Mouse (Mus musculus) neural tube, embryonic 14.5 days (tissue): ENCODE measurements around the gene Nr3c2. TPM values are rescaled to one million over a fixed set of nuclear protein-coding genes. Genes with fewer than 3 reads are reported as not detected.
A peak's percentile ranks its signal among the peaks of the same experiment; 100 is the strongest.

Experiments used
- ATAC-seq: fragments of 200-750 bp; cut with Nextera tagmentation; 2 replicates; pipeline ENCODE4 v1.8.0; 2017; ENCODE audit warnings: low read depth, mild to moderate bottlenecking, moderate TSS enrichment, moderate library complexity
- H3K27ac ChIP-seq: fragments of 300-500 bp; sonication (generic); 2 replicates; pipeline ENCODE4 v1.5.1; 2014; ENCODE audit warnings: low read depth, mild to moderate bottlenecking, control low read depth, low read length, moderate library complexity, mixed read lengths
- H3K27me3 ChIP-seq: fragments of 300-500 bp; sonication (generic); 2 replicates; pipeline ENCODE4 v1.6.1; 2014; ENCODE audit warnings: low read length; ENCODE audit not compliant: control insufficient read depth, insufficient read depth
- H3K36me3 ChIP-seq: fragments of 300-500 bp; sonication (generic); 2 replicates; pipeline ENCODE4 v1.6.1; 2014; ENCODE audit warnings: low read length, mixed read lengths; ENCODE audit not compliant: control insufficient read depth, insufficient read depth
- H3K4me1 ChIP-seq: fragments of 300-500 bp; sonication (generic); 2 replicates; pipeline ENCODE4 v1.6.1; 2014; ENCODE audit warnings: low read length; ENCODE audit not compliant: control insufficient read depth, insufficient read depth
- H3K4me2 ChIP-seq: fragments of 300-500 bp; sonication (generic); 2 replicates; pipeline ENCODE4 v1.6.1; 2014; ENCODE audit warnings: mild to moderate bottlenecking, low read depth, low read length, control low read depth
- H3K4me3 ChIP-seq: fragments of 300-500 bp; sonication (generic); 2 replicates; pipeline ENCODE4 v1.5.1; 2014; ENCODE audit warnings: low read depth, low read length, control low read depth, mixed read lengths
- H3K9ac ChIP-seq: fragments of 300-500 bp; sonication (generic); replicated peaks from 2 replicates; pipeline ENCODE4 v1.6.1; 2014; ENCODE audit warnings: low read depth, mild to moderate bottlenecking, control low read depth, low read length, mixed read lengths
- H3K9me3 ChIP-seq: fragments of 300-500 bp; sonication (generic); 2 replicates; pipeline ENCODE4 v1.6.1; 2016; ENCODE audit warnings: low read length; ENCODE audit not compliant: control insufficient read depth
- WGBS: fragments of 180-500 bp; shearing (Covaris S2); extraction: QIAGEN DNeasy Blood & Tissue Kit; methylation state at CpG from one replicate; pipeline ENCODE4 v1.1.7; 2014; 5-methylcytosine and 5-hydroxymethylcytosine counted together
- polyA plus RNA-seq: library from polyadenylated mRNA; unstranded; fragments of >200 nt; fragmentation: Nextera tagmentation; extraction: Ambion mirVana; gene quantifications from 2 replicates; pipeline ENCODE4 v1.2.1, GENCODE M21; 2014

Nr3c2 gene
- polyA plus RNA-seq, 1 experiment from 2014 or later = 7.7 TPM

GRCm38 (mm10) chr8:76901430-76902204 lies 2.4 kb downstream of the Nr3c2 start:
- ATAC-seq = peak; percentile 95
- 0% methylated on average over 41 of the region's 41 CpGs for WGBS
- H3K27me3 ChIP-seq = peaks cover 17% of the 10 kb centered on the region; the same call in 1 of the 2 replicates

GRCm38 (mm10) chr8:76902205-76903078 lies 3.2 kb downstream of the Nr3c2 start:
- H3K4me1 ChIP-seq = peaks cover 9% of the 10 kb centered on the region; the same call in 1 of the 2 replicates
- H3K27ac ChIP-seq = no peak overlapping the region
- peak overlapping the region; percentile 100 for H3K4me2 ChIP-seq
- H3K9ac ChIP-seq = peak overlapping the region; percentile 39; the same call in 1 of the 2 replicates
- no peaks in the 10 kb centered on the region for H3K36me3 ChIP-seq
- ATAC-seq = peak; percentile 60
- peaks cover 17% of the 10 kb centered on the region; the same call in 1 of the 2 replicates for H3K27me3 ChIP-seq
- WGBS = under 1% methylated on average over 35 of the region's 35 CpGs
- peak overlapping the region; percentile 67 for H3K4me3 ChIP-seq
- no peaks in the 10 kb centered on the region for H3K9me3 ChIP-seq

More at GRCm38 (mm10) chr8:76901430-76902204, 2.4 kb downstream of the Nr3c2 start:
- Histone ChIP-seq H3K27ac (no peak overlapping the region), H3K9me3 (no peaks in the 10 kb centered on the region), H3K4me3 (peak overlapping the region; percentile 67), H3K9ac (peak overlapping the region; percentile 44), H3K4me2 (peak overlapping the region; percentile 100), H3K36me3 (no peaks in the 10 kb centered on the region), H3K4me1 (peaks cover 9% of the 10 kb centered on the region; the same call in 1 of the 2 replicates)

GRCm38 (mm10) chr8:76911206-76911605 lies 12.0 kb downstream of the Nr3c2 start:
- ATAC-seq = no peak
- Histone ChIP-seq H3K27ac (no peak overlapping the region), H3K4me1 (no peaks in the 10 kb centered on the region), H3K9ac (no peak overlapping the region), H3K4me3 (no peak overlapping the region), H3K4me2 (no peak overlapping the region), H3K9me3 (no peaks in the 10 kb centered on the region), H3K36me3 (no peaks in the 10 kb centered on the region), H3K27me3 (no peaks in the 10 kb centered on the region)

- Histone ChIP-seq H3K36me3 (no peaks in the 10 kb centered on the region), H3K27ac (no peak overlapping the region), H3K4me2 (no peak overlapping the region), H3K4me3 (no peak overlapping the region), H3K27me3 (no peaks in the 10 kb centered on the region), H3K4me1 (no peaks in the 10 kb centered on the region), H3K9ac (no peak overlapping the region), H3K9me3 (no peaks in the 10 kb centered on the region)
- ATAC-seq = no peak
- WGBS = 84% methylated on average over 3 of the region's 3 CpGs
Measured at GRCm38 (mm10) chr8:76912678-76913077, 13.4 kb downstream of the Nr3c2 start.

GRCm38 (mm10) chr8:76913207-76913606 lies 14.0 kb downstream of the Nr3c2 start:
- Histone ChIP-seq H3K4me1 (no peaks in the 10 kb centered on the region), H3K9ac (no peak overlapping the region), H3K36me3 (no peaks in the 10 kb centered on the region), H3K9me3 (no peaks in the 10 kb centered on the region), H3K27ac (no peak overlapping the region), H3K27me3 (no peaks in the 10 kb centered on the region), H3K4me3 (no peak overlapping the region), H3K4me2 (no peak overlapping the region)
- WGBS = 87% methylated on average over 4 of the region's 4 CpGs
- ATAC-seq = no peak

- H3K4me2 ChIP-seq = no peak overlapping the region
- H3K4me3 ChIP-seq = no peak overlapping the region
- no peak for ATAC-seq
- no peaks in the 10 kb centered on the region for H3K4me1 ChIP-seq
- no peaks in the 10 kb centered on the region for H3K36me3 ChIP-seq
- H3K9ac ChIP-seq = no peak overlapping the region
- H3K9me3 ChIP-seq = no peaks in the 10 kb centered on the region
- no peak overlapping the region for H3K27ac ChIP-seq
- WGBS = 89% methylated on average over 2 of the region's 2 CpGs
- H3K27me3 ChIP-seq = no peaks in the 10 kb centered on the region
Measured at GRCm38 (mm10) chr8:76915260-76915659, 16.0 kb downstream of the Nr3c2 start.

- Histone ChIP-seq H3K4me2 (no peak overlapping the region), H3K36me3 (no peaks in the 10 kb centered on the region), H3K4me3 (no peak overlapping the region), H3K9me3 (no peaks in the 10 kb centered on the region), H3K27me3 (no peaks in the 10 kb centered on the region), H3K27ac (no peak overlapping the region), H3K4me1 (no peaks in the 10 kb centered on the region), H3K9ac (no peak overlapping the region)
- no peak for ATAC-seq
- 85% methylated on average over 2 of the region's 2 CpGs for WGBS
Measured at GRCm38 (mm10) chr8:76919546-76919945, 20.3 kb downstream of the Nr3c2 start.

- ATAC-seq = no peak
- no peak overlapping the region for H3K9ac ChIP-seq
- H3K4me2 ChIP-seq = no peak overlapping the region
- no peak overlapping the region for H3K27ac ChIP-seq
- WGBS = 93% methylated on average over 4 of the region's 4 CpGs
- H3K4me3 ChIP-seq = no peak overlapping the region
- H3K9me3 ChIP-seq = no peaks in the 10 kb centered on the region
- no peaks in the 10 kb centered on the region for H3K27me3 ChIP-seq
- no peaks in the 10 kb centered on the region for H3K36me3 ChIP-seq
- H3K4me1 ChIP-seq = no peaks in the 10 kb centered on the region
Measured at GRCm38 (mm10) chr8:76924150-76924549, 24.9 kb downstream of the Nr3c2 start.

- Histone ChIP-seq H3K27ac (no peak overlapping the region), H3K4me3 (no peak overlapping the region), H3K4me2 (no peak overlapping the region), H3K9ac (no peak overlapping the region), H3K36me3 (no peaks in the 10 kb centered on the region), H3K4me1 (no peaks in the 10 kb centered on the region), H3K27me3 (no peaks in the 10 kb centered on the region), H3K9me3 (no peaks in the 10 kb centered on the region)
- WGBS = 94% methylated on average over 1 of the region's 1 CpGs
- ATAC-seq = no peak
Measured at GRCm38 (mm10) chr8:76928326-76928725, 29.1 kb downstream of the Nr3c2 start.
